Mouse (Mus musculus) thymus, adult 2 months (tissue): Measurements from ENCODE around the gene Dolpp1. TPM values are rescaled to one million over a fixed set of nuclear protein-coding genes. Genes with fewer than 3 reads are reported as not detected.

Experiments used
- DNase-seq: peaks from one replicate; pipeline ENCODE4 v3.0.0; 2021
- H3K27ac ChIP-seq: fragments of 200-500 bp; 2 replicates; pipeline ENCODE4 v1.5.1; 2012; ENCODE audit warnings: low read length, control low read depth; ENCODE audit not compliant: control insufficient read depth, insufficient read depth
- H3K27me3 ChIP-seq: fragments of 200-500 bp; 2 replicates; pipeline ENCODE4 v1.6.1; 2012; ENCODE audit warnings: mild to moderate bottlenecking, low read length, moderate library complexity, mixed read lengths; ENCODE audit not compliant: control insufficient read depth, insufficient read depth
- H3K36me3 ChIP-seq: fragments of 200-500 bp; 2 replicates; pipeline ENCODE4 v1.6.1; 2012; ENCODE audit warnings: mild to moderate bottlenecking, low read length, moderate library complexity; ENCODE audit not compliant: control insufficient read depth, insufficient read depth
- H3K4me1 ChIP-seq: fragments of 200-500 bp; replicated peaks from 2 replicates; pipeline ENCODE4 v1.6.1; 2012; ENCODE audit warnings: low read length; ENCODE audit not compliant: control insufficient read depth, insufficient read depth
- H3K4me3 ChIP-seq: fragments of 200-500 bp; 2 replicates; pipeline ENCODE4 v1.5.1; 2012; ENCODE audit warnings: mild to moderate bottlenecking, low read length, control low read depth, moderate library complexity; ENCODE audit not compliant: control insufficient read depth, insufficient read depth
- CTCF ChIP-seq: fragments of 200-500 bp; IDR thresholded peaks from 2 replicates; pipeline ENCODE4 v1.5.1; 2012; ENCODE audit warnings: mild to moderate bottlenecking, control low read depth, low read length, moderate library complexity, borderline replicate concordance; ENCODE audit not compliant: control insufficient read depth, poor library complexity, insufficient read depth; ENCODE audit errors: extremely low read depth
- POLR2A ChIP-seq: fragments of 200-500 bp; IDR thresholded peaks from 2 replicates; pipeline ENCODE4 v1.6.1; 2012; ENCODE audit warnings: mild to moderate bottlenecking, low read length, control low read depth, moderate library complexity; ENCODE audit not compliant: control insufficient read depth, poor library complexity, insufficient read depth; ENCODE audit errors: extremely low read depth
- WGBS: fragments of 180-500 bp; shearing (Covaris S2); methylation state at CpG from one replicate; pipeline ENCODE4 v1.1.7; 2018; 5-methylcytosine and 5-hydroxymethylcytosine counted together
- polyA plus RNA-seq: library from polyadenylated mRNA; depleted of rRNA; stranded (reverse); fragments of >200 nt; gene quantifications from 2 replicates; pipeline ENCODE4 v1.2.3, GENCODE M21; 2012

The Dolpp1 gene
- polyA plus RNA-seq, 1 experiment = 98.9 TPM

- no peak for TF ChIP-seq POLR2A
- no peak for TF ChIP-seq CTCF
- 96% methylated on average over 1 of the region's 1 CpGs for WGBS
- Histone ChIP-seq H3K4me3 (no peak overlapping the region), H3K27me3 (no peaks in the 10 kb centered on the region), H3K27ac (no peak overlapping the region), H3K4me1 (no peaks in the 10 kb centered on the region; the same call in 1 of the 2 replicates), H3K36me3 (peaks cover 8% of the 10 kb centered on the region; the same call in 1 of the 2 replicates)
- no peak for DNase-seq
Observed at GRCm38 (mm10) chr2:30403870-30404269, 11.8 kb downstream of the Dolpp1 start.

DNA sequence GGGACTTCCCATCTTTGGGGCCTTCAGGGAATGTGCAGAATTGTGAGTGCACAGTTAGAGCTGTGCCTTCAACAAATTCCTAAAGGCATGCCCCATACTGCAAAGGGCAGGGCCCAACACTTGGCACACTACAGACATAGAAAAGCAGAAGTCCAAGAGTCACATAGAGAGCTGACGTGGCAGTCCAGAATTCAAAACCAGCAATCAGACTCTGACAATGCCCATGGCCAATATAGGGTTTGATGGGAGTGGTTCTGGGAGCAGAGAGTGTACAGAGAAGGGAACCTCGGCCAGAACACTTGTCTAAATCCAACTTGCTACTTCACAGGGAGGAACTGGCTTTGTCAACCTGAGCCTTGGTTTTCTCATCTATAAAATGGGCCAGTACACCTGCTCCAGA, 15.2 kb downstream of the Dolpp1 start:
- Histone ChIP-seq H3K27ac (no peak overlapping the region), H3K36me3 (no peaks in the 10 kb centered on the region), H3K4me1 (no peaks in the 10 kb centered on the region; the same call in 1 of the 2 replicates), H3K27me3 (no peaks in the 10 kb centered on the region), H3K4me3 (no peak overlapping the region)
- WGBS = 90% methylated on average over 2 of the region's 2 CpGs
- TF ChIP-seq CTCF (no peak), POLR2A (no peak)
- no peak for DNase-seq

DNA sequence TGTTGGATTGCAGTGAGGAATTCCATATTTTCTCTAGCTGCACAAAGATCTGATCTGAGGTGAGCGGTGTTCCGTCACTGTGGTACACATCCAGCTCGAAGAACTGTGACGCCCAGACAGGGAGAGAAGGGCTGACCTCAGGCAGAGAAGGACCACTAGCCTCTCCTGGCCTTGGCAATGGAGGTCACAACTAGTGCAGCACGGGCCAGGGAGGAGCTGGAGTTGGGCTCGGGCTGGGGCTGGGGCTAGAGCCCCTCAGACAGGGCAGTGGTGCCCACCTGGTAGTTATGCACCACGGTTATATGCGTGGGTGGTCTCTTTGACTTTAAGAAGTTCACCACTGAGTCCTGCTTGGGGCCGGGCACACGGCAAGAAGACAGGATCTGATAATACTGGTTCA, 15.7 kb downstream of the Dolpp1 start:
- H3K4me1 ChIP-seq = no peaks in the 10 kb centered on the region; the same call in 1 of the 2 replicates
- TF ChIP-seq POLR2A = no peak
- no peak for TF ChIP-seq CTCF

DNA sequence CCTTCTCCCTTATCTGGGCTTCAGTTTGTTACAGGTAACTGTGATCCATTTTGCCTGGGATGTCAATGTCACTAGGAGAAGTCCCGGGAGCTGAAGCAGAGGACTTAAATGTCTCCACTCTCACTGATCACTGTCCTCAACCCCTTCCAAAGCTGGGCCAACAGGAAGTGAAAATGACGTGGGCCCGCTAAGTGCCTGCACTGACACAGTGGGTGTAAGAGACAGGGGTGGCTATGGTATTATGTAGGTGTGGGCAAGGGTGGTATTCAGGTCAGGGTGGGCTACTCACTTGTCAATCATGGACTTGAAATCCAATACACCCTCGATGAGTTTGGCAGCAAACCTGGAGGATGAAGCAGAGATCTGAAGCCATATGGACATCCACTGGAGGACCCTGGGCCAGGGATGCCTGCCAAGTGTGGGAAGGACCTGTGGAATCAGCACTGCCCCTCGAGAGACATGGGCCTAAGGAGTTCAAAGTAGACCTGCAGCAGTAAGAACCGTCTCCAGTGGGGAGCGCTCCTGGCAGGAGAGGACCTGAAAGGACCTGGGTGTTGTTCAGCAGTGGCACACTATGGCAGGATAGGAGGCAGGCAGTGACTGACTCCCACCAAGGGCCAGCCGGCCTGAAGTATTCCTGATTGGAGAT, 16.5 kb downstream of the Dolpp1 start:
- Histone ChIP-seq H3K27me3 (no peaks in the 10 kb centered on the region), H3K4me3 (no peak overlapping the region), H3K36me3 (no peaks in the 10 kb centered on the region), H3K27ac (no peak overlapping the region), H3K4me1 (peaks cover under 1% of the 10 kb centered on the region; the same call in 1 of the 2 replicates)
- TF ChIP-seq POLR2A (no peak), CTCF (no peak)
- DNase-seq = no peak
- WGBS = 90% methylated on average over 8 of the region's 8 CpGs

More for the DNA sequence above, 15.7 kb downstream of the Dolpp1 start:
- DNase-seq = no peak
- Histone ChIP-seq H3K27ac (no peak overlapping the region), H3K4me3 (no peak overlapping the region), H3K36me3 (no peaks in the 10 kb centered on the region), H3K27me3 (no peaks in the 10 kb centered on the region)
- WGBS = 98% methylated on average over 10 of the region's 10 CpGs

- H3K27ac ChIP-seq = no peak overlapping the region
- H3K36me3 ChIP-seq = no peaks in the 10 kb centered on the region
Observed at GRCm38 (mm10) chr2:30409454-30410176, 17.6 kb downstream of the Dolpp1 start.

DNA sequence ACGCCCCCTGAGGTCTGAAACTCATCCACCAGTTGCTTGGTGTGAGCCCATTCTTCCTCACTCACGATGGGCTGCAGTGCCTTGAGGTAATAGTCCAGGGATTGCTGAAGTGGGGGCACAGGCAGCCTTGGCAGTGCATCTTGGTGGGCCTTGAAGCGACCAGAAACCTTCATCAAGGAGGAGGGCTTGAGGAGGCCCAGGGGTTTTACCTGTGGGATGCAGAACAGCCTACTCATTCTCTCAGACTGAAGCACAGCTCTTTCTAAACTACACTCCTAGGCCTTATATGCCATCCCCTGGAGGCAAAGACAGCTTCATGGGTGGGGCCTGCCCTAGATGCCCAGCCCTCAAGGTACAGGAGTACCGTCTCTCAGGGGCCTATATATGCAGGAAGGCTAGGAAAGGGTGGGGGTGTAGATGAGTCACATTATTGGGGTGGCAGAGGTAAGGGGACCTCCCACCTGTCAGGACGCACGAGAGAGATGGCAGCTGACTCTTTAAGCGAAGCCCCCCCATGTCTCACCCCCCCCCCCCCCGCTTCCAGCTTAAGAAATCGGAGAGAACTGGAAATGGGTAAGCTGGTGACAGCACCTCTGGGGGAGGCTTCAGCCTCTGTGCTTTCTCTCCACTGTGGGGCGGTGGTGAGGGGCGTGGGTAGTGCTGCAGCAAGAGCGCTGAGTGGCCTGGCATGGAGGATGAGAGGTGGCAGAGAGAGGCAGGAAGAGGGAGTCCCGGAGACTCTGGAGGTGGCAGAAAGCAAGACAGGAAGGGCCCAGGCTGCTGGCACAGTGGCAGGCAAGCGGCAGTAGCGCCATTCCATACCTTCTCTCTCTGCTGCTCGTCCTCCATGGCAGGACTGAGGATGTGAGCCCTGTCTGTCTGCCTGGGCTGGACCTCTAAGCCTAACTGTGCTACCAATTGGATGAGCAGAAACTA, 21.3 kb downstream of the Dolpp1 start:
- peaks cover 13% of the 10 kb centered on the region for H3K4me1 ChIP-seq
- no peaks in the 10 kb centered on the region for H3K27me3 ChIP-seq
- no peak overlapping the region for H3K27ac ChIP-seq
- WGBS = 87% methylated on average over 16 of the region's 16 CpGs
- H3K4me3 ChIP-seq = no peak overlapping the region
- H3K36me3 ChIP-seq = no peaks in the 10 kb centered on the region
- DNase-seq = peak; percentile 21
- no peak for TF ChIP-seq CTCF
- TF ChIP-seq POLR2A = no peak

More at GRCm38 (mm10) chr2:30409454-30410176, 17.6 kb downstream of the Dolpp1 start:
- over 99% methylated on average over 5 of the region's 5 CpGs for WGBS
- no peaks in the 10 kb centered on the region for H3K27me3 ChIP-seq
- TF ChIP-seq CTCF = no peak
- TF ChIP-seq POLR2A = no peak
- H3K4me1 ChIP-seq = peaks cover 5% of the 10 kb centered on the region; the same call in 1 of the 2 replicates
- DNase-seq = no peak
- no peak overlapping the region for H3K4me3 ChIP-seq
